Mouse (Mus musculus) lung, postnatal 0 days (tissue): ENCODE results near the gene Atp6v1e1. TPM values are rescaled to one million over a fixed set of nuclear protein-coding genes. Genes with fewer than 3 reads are reported as not detected.
"Not testable (repeated sequence)": the region's sequence is repeated elsewhere in the genome, so short reads cannot be mapped to it uniquely, and the experiment has no call there.

Source experiments
- ATAC-seq: fragments of 200-750 bp; cut with Nextera tagmentation; 2 replicates; pipeline ENCODE4 v1.8.0; 2017; ENCODE audit warnings: moderate library complexity
- DNase-seq: peaks from one replicate; pipeline ENCODE4 v3.0.0-alpha.2; 2016; ENCODE audit warnings: low spot score
- H3K27ac ChIP-seq: fragments of 300-500 bp; sonication (generic); 2 replicates; pipeline ENCODE4 v1.5.1; 2014; ENCODE audit warnings: antibody characterized with exemption, mild to moderate bottlenecking, low read length, mixed read lengths
- H3K27me3 ChIP-seq: fragments of 300-500 bp; sonication (generic); replicated peaks from 2 replicates; pipeline ENCODE4 v1.6.1; 2014; ENCODE audit warnings: low read length, mixed read lengths; ENCODE audit not compliant: insufficient read depth
- H3K36me3 ChIP-seq: fragments of 300-500 bp; sonication (generic); 2 replicates; pipeline ENCODE4 v1.6.1; 2014; ENCODE audit warnings: low read length, mixed read lengths; ENCODE audit not compliant: insufficient read depth
- H3K4me1 ChIP-seq: fragments of 300-500 bp; sonication (generic); 2 replicates; pipeline ENCODE4 v1.6.1; 2014; ENCODE audit warnings: antibody characterized with exemption, low read depth, low read length, mixed read lengths; ENCODE audit not compliant: insufficient read depth
- H3K4me2 ChIP-seq: fragments of 300-500 bp; sonication (generic); replicated peaks from 2 replicates; pipeline ENCODE4 v1.6.1; 2014; ENCODE audit warnings: low read depth, mild to moderate bottlenecking, low read length, moderate library complexity, mixed read lengths
- H3K4me3 ChIP-seq: fragments of 300-500 bp; sonication (generic); 2 replicates; pipeline ENCODE4 v1.5.1; 2014; ENCODE audit warnings: low read depth, low read length
- H3K9ac ChIP-seq: fragments of 300-500 bp; sonication (generic); replicated peaks from 2 replicates; pipeline ENCODE4 v1.6.1; 2014; ENCODE audit warnings: low read depth, mild to moderate bottlenecking
- H3K9me3 ChIP-seq: fragments of 300-500 bp; sonication (generic); 2 replicates; pipeline ENCODE4 v1.6.1; 2016; ENCODE audit warnings: low read length, mixed read lengths
- CTCF ChIP-seq: IDR thresholded peaks from 2 replicates; pipeline ENCODE4 v1.5.1; 2016; ENCODE audit warnings: antibody characterized with exemption, mild to moderate bottlenecking
- EP300 ChIP-seq: IDR thresholded peaks from 2 replicates; pipeline ENCODE4 v1.6.1; 2016; ENCODE audit warnings: antibody characterized with exemption, mild to moderate bottlenecking, control low read depth
- WGBS: fragments of 180-500 bp; shearing (Covaris S2); extraction: QIAGEN DNeasy Blood & Tissue Kit; methylation state at CpG from one replicate; pipeline ENCODE4 v1.1.7; 2014; 5-methylcytosine and 5-hydroxymethylcytosine counted together
- polyA plus RNA-seq: library from polyadenylated mRNA; unstranded; fragments of >200 nt; fragmentation: Nextera tagmentation; extraction: Ambion mirVana; gene quantifications from 2 replicates; pipeline ENCODE4 v1.2.1, GENCODE M21; 2015

The Atp6v1e1 gene
- polyA plus RNA-seq, 1 experiment from 2014 or later, result 187 TPM

- DNase-seq (peak; percentile 36), ATAC-seq (no peak)
- Histone ChIP-seq H3K9ac (no peak overlapping the region), H3K4me1 (no peaks in the 10 kb centered on the region), H3K9me3 (no peaks in the 10 kb centered on the region), H3K4me2 (peak overlapping the region; percentile 25; the same call in 1 of the 2 replicates), H3K36me3 (peaks cover 1% of the 10 kb centered on the region; the same call in 1 of the 2 replicates), H3K4me3 (peak overlapping the region; percentile 94), H3K27me3 (no peaks in the 10 kb centered on the region), H3K27ac (peak overlapping the region; percentile 97; the same call in 1 of the 2 replicates)
- TF ChIP-seq CTCF (0 out of 2 replicates have a peak, but pooled peaks have one; percentile 26), EP300 (no peak)
- WGBS, result 60% methylated on average over 10 of the region's 10 CpGs
Measured at GRCm38 (mm10) chr6:120822937-120823614, 483 bp upstream of the Atp6v1e1 start.

GRCm38 (mm10) chr6:120821715-120822114, 878 bp downstream of the Atp6v1e1 start:
- Histone ChIP-seq H3K9me3 (no peaks in the 10 kb centered on the region), H3K4me2 (peak overlapping the region; percentile 65), H3K36me3 (peaks cover 10% of the 10 kb centered on the region), H3K27ac (peak overlapping the region; percentile 97), H3K27me3 (no peaks in the 10 kb centered on the region), H3K9ac (peak overlapping the region; percentile 76), H3K4me3 (peak overlapping the region; percentile 94), H3K4me1 (no peaks in the 10 kb centered on the region)
- TF ChIP-seq CTCF, result no peak
- 41% methylated on average over 5 of the region's 5 CpGs for WGBS
- no peak for DNase-seq
- ATAC-seq, result no peak

GRCm38 (mm10) chr6:120820941-120821340, 1.7 kb downstream of the Atp6v1e1 start:
- DNase-seq, result no peak

GRCm38 (mm10) chr6:120820144-120820543, 2.4 kb downstream of the Atp6v1e1 start:
- no peaks in the 10 kb centered on the region for H3K27me3 ChIP-seq
- no peaks in the 10 kb centered on the region for H3K4me1 ChIP-seq
- H3K36me3 ChIP-seq, result peaks cover 10% of the 10 kb centered on the region
- 0 out of 2 replicates have a peak overlapping the region, but pooled peaks have one; percentile 0 for H3K4me3 ChIP-seq
- DNase-seq (peak; percentile 33), ATAC-seq (no peak)
- no peaks in the 10 kb centered on the region for H3K9me3 ChIP-seq
- H3K9ac ChIP-seq, result no peak overlapping the region
- H3K27ac ChIP-seq, result no peak overlapping the region
- no peak overlapping the region for H3K4me2 ChIP-seq
- TF ChIP-seq EP300 (no peak), CTCF (no peak)
- 84% methylated on average over 5 of the region's 5 CpGs for WGBS

More at GRCm38 (mm10) chr6:120820941-120821340, 1.7 kb downstream of the Atp6v1e1 start:
- Histone ChIP-seq H3K36me3 (peaks cover 10% of the 10 kb centered on the region), H3K4me1 (no peaks in the 10 kb centered on the region), H3K27me3 (no peaks in the 10 kb centered on the region), H3K27ac (no peak overlapping the region), H3K9ac (no peak overlapping the region), H3K9me3 (no peaks in the 10 kb centered on the region), H3K4me3 (0 out of 2 replicates have a peak overlapping the region, but pooled peaks have one; percentile 1), H3K4me2 (peak overlapping the region; percentile 65; the same call in 1 of the 2 replicates)
- WGBS, result 82% methylated on average over 1 of the region's 1 CpGs
- no peak for ATAC-seq
- TF ChIP-seq CTCF (no peak), EP300 (no peak)

GRCm38 (mm10) chr6:120819294-120819693, 3.3 kb downstream of the Atp6v1e1 start:
- ATAC-seq (no peak), DNase-seq (no peak)
- no peaks in the 10 kb centered on the region for H3K4me1 ChIP-seq
- H3K27ac ChIP-seq, result no peak overlapping the region
- H3K9ac ChIP-seq, result no peak overlapping the region
- no peaks in the 10 kb centered on the region for H3K9me3 ChIP-seq
- H3K27me3 ChIP-seq, result no peaks in the 10 kb centered on the region
- H3K36me3 ChIP-seq, result peaks cover 10% of the 10 kb centered on the region
- TF ChIP-seq CTCF (no peak), EP300 (no peak)
- H3K4me3 ChIP-seq, result no peak overlapping the region
- no peak overlapping the region for H3K4me2 ChIP-seq
- 88% methylated on average over 2 of the region's 2 CpGs for WGBS

GRCm38 (mm10) chr6:120811999-120812398, 10.6 kb downstream of the Atp6v1e1 start:
- not testable (repeated sequence) for H3K9ac ChIP-seq, DNase-seq, H3K4me3 ChIP-seq, H3K4me2 ChIP-seq, H3K9me3 ChIP-seq, ATAC-seq, H3K27ac ChIP-seq, H3K4me1 ChIP-seq, H3K27me3 ChIP-seq
- H3K36me3 ChIP-seq, result peaks cover 12% of the 10 kb centered on the region; the same call in 1 of the 2 replicates
- 96% methylated on average over 6 of the region's 10 CpGs for WGBS
